Mouse (Mus musculus): Measurements from ENCODE around the gene Gm20479. TPM values are rescaled to one million over a fixed set of nuclear protein-coding genes. Genes with fewer than 3 reads are reported as not detected.

Gene Gm20479
- polyA plus RNA-seq (2015; fragmentation: Nextera tagmentation; extraction: Ambion mirVana), result not detected in 2 replicates

DNA sequence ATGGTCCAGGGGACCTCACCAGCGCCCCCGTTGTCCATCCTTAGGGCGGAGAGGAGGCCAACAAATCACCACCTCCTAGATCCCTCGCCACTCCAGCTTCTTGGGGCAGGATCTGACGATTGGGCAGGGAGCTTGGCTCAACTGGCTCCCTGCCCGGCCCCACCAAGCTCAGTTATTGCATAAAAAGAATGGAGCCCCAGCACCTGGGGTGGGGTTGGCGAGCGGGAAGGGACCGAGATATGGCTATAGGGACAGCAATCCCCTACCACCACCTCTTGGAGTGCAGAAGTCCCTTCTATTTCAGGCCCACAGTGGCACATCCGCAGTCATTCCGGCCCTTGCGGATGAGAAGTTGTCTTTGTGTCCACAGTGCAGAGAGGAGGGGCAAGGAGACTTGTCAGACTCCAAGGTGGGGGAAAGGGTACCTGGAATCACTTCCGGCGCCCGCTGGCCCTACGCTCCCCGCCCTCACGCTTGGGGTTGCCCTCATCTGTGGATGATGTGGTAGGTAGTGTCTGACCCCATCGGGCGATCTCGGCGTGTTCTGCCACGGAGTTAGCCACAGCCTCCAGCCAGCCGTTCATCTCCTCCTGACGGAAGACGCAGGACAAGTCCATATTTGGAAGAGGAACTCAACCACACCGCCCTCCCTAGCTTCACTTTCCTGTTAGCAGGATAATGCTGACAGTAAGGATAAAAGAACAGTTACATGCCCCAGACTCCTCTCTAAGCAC is at the start of gene Gm20479:
Gene Gm20479, minus strand, starts transcription at position 559 of the 734 bp plus-strand sequence.

DNA sequence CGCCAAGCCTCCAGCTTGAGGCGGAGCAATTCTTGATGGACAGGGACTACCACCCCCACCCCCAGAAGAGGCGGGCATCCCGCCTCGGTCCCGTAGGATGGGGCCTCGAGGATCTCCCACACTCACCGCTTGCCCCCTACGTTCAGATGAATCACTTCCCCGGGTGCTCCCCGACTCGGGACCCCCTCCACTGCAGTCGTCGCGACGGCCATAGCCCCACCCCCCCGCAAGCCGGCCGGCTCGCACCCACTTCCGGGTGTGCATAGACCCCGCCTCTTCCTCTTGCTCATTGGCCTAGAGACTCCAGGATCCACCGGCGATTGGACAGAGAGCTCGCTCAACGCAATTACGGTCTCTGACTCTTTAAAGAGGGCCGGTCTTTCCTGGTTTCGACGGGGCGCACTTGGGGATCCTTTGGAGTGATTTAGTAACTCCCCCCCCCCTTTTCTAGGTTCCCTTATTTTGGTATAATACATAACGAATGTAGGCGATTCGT is 1.4 kb downstream of the Gm20479 start, which contains the start of gene Shkbp1:
Gene Shkbp1, minus strand, starts transcription at position 275 of the 496 bp plus-strand sequence.

DNA sequence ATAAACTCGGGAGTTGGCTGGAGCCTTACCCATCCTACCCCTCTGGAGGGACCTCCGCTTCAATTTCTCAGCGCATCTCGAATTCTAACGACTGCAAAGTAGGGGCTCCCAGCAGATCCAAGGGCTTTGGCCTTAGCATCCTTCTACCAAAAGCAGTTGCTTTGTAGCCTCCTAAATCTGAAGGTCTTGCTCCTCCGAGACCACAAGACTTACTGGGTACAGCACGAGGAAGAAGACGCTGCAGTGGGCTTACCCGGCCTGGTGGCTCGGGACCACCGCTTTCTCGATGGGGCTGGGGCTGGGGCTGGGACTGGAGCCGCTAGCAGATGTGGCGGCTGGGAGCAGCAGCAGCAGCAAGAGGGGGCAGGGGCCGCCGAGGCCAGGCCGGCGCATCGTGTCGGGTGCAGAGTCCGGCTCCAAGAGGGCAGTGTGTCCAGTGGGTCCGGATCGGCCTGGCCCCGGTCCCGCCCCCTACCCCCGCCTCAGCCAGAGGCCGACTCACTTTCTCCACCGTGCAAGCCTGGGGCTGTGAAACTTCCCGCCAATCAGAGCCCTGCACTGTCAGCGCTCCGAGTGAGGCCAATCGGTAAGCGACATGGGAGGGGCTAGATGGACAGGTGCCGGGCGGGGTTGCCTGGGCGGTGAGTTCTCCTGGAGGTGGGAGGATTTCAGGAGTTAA is 19.9 kb downstream of the Gm20479 start, which contains the start of gene Ltbp4:
Gene Ltbp4, minus strand, starts transcription at position 518 of the 679 bp plus-strand sequence.

Other genes starting within 250 kb of the Gm20479 start
- not detected in 2 replicates for gene Cyp2f2, start 237.5 kb downstream of the Gm20479 start, polyA plus RNA-seq (2015; fragmentation: Nextera tagmentation; extraction: Ambion mirVana)
- gene Cyp2t4, start 203.7 kb downstream of the Gm20479 start, polyA plus RNA-seq (2015; fragmentation: Nextera tagmentation; extraction: Ambion mirVana), result 0.19 and 0.41 TPM in 2 replicates
- 83.1 and 87.9 TPM in 2 replicates for gene Egln2, start 190.6 kb downstream of the Gm20479 start, polyA plus RNA-seq (2015; fragmentation: Nextera tagmentation; extraction: Ambion mirVana)
- 130 and 136 TPM in 2 replicates for gene Rab4b, start 178.5 kb downstream of the Gm20479 start, polyA plus RNA-seq (2015; fragmentation: Nextera tagmentation; extraction: Ambion mirVana)
- gene Gm21983, start 176.3 kb downstream of the Gm20479 start, polyA plus RNA-seq (2015; fragmentation: Nextera tagmentation; extraction: Ambion mirVana), result not detected in 2 replicates
- 59.5 and 67.0 TPM in 2 replicates for gene Mia, start 176.3 kb downstream of the Gm20479 start, polyA plus RNA-seq (2015; fragmentation: Nextera tagmentation; extraction: Ambion mirVana)
- gene BC024978, start 161.6 kb downstream of the Gm20479 start, polyA plus RNA-seq (2015; fragmentation: Nextera tagmentation; extraction: Ambion mirVana), result 2.1 and 2.3 TPM in 2 replicates
- 131 and 145 TPM in 2 replicates for gene Snrpa, start 161.1 kb downstream of the Gm20479 start, polyA plus RNA-seq (2015; fragmentation: Nextera tagmentation; extraction: Ambion mirVana)
- gene Itpkc, start 128.8 kb downstream of the Gm20479 start, polyA plus RNA-seq (2015; fragmentation: Nextera tagmentation; extraction: Ambion mirVana), result 5.0 and 5.6 TPM in 2 replicates
- gene Coq8b, start 124.4 kb downstream of the Gm20479 start, polyA plus RNA-seq (2015; fragmentation: Nextera tagmentation; extraction: Ambion mirVana), result 16.1 and 16.7 TPM in 2 replicates
- gene Numbl, start 99.0 kb downstream of the Gm20479 start, polyA plus RNA-seq (2015; fragmentation: Nextera tagmentation; extraction: Ambion mirVana), result 57.0 and 57.6 TPM in 2 replicates
- 11.5 and 15.6 TPM in 2 replicates for gene Ltbp4, start 19.7 kb downstream of the Gm20479 start, polyA plus RNA-seq (2015; fragmentation: Nextera tagmentation; extraction: Ambion mirVana)
- gene Shkbp1, start 1.4 kb downstream of the Gm20479 start, polyA plus RNA-seq (2015; fragmentation: Nextera tagmentation; extraction: Ambion mirVana), result 16.3 and 17.5 TPM in 2 replicates
- gene Sptbn4, start 90.3 kb upstream of the Gm20479 start, polyA plus RNA-seq (2015; fragmentation: Nextera tagmentation; extraction: Ambion mirVana), result 4.6 and 4.8 TPM in 2 replicates
- 25.8 TPM in 2 replicates for gene Blvrb, start 90.6 kb upstream of the Gm20479 start, polyA plus RNA-seq (2015; fragmentation: Nextera tagmentation; extraction: Ambion mirVana)
- 7.0 and 7.1 TPM in 2 replicates for gene Sertad3, start 116.3 kb upstream of the Gm20479 start, polyA plus RNA-seq (2015; fragmentation: Nextera tagmentation; extraction: Ambion mirVana)
- gene Sertad1, start 129.5 kb upstream of the Gm20479 start, polyA plus RNA-seq (2015; fragmentation: Nextera tagmentation; extraction: Ambion mirVana), result 13.0 and 13.5 TPM in 2 replicates
- gene Prx, start 141.9 kb upstream of the Gm20479 start, polyA plus RNA-seq (2015; fragmentation: Nextera tagmentation; extraction: Ambion mirVana), result 11.1 and 14.5 TPM in 2 replicates
- 3.5 and 3.6 TPM in 2 replicates for gene Hipk4, start 165.8 kb upstream of the Gm20479 start, polyA plus RNA-seq (2015; fragmentation: Nextera tagmentation; extraction: Ambion mirVana)
- gene Pld3, start 195.8 kb upstream of the Gm20479 start, polyA plus RNA-seq (2015; fragmentation: Nextera tagmentation; extraction: Ambion mirVana), result 287 and 317 TPM in 2 replicates
- 27.1 and 27.5 TPM in 2 replicates for gene 2310022A10Rik, start 195.8 kb upstream of the Gm20479 start, polyA plus RNA-seq (2015; fragmentation: Nextera tagmentation; extraction: Ambion mirVana)
- gene Akt2, start 234.1 kb upstream of the Gm20479 start, polyA plus RNA-seq (2015; fragmentation: Nextera tagmentation; extraction: Ambion mirVana), result 46.8 and 47.0 TPM in 2 replicates

Measured in neural tube, postnatal 0 days (tissue).